Mouse (Mus musculus): ENCODE measurements around the gene Flad1. TPM values are rescaled to one million over a fixed set of nuclear protein-coding genes. Genes with fewer than 3 reads are reported as not detected.

Flad1 gene
- polyA plus RNA-seq, 1 experiment from 2014 or later = 18.1 TPM

GRCm38 (mm10) chr3:89392871-89393311, 18.8 kb downstream of the Flad1 start:
- Histone ChIP-seq H3K27ac (ENCODE audit: low read depth) (peak overlapping the region; percentile 80), H3K4me1 (ENCODE audit: insufficient read depth) (peaks cover 13% of the 10 kb centered on the region), H3K4me3 (ENCODE audit: low read depth, low read length) (peak overlapping the region; percentile 56), H3K9me3 (ENCODE audit: low read depth, low read length) (no peaks in the 10 kb centered on the region), H3K27me3 (ENCODE audit: insufficient read depth, low read length) (no peaks in the 10 kb centered on the region; the same call in 1 of the 2 replicates), H3K36me3 (ENCODE audit: insufficient read depth) (no peaks in the 10 kb centered on the region), H3K9ac (peak overlapping the region; percentile 61), H3K4me2 (peak overlapping the region; percentile 100)
- WGBS = under 1% methylated on average over 23 of the region's 24 CpGs
- ATAC-seq (ENCODE audit: insufficient read depth) (no peak), DNase-seq (peak; percentile 31)
- TF ChIP-seq CTCF (IDR thresholded peaks at IDR 0.05; ENCODE audit: low read depth) = no peak

- Histone ChIP-seq H3K9me3 (ENCODE audit: low read depth, low read length) (no peaks in the 10 kb centered on the region), H3K9ac (peak overlapping the region; percentile 61), H3K4me2 (peak overlapping the region; percentile 100), H3K27ac (ENCODE audit: low read depth) (peak overlapping the region; percentile 80), H3K27me3 (ENCODE audit: insufficient read depth, low read length) (no peaks in the 10 kb centered on the region; the same call in 1 of the 2 replicates), H3K4me1 (ENCODE audit: insufficient read depth) (peaks cover 13% of the 10 kb centered on the region), H3K4me3 (ENCODE audit: low read depth, low read length) (peak overlapping the region; percentile 56), H3K36me3 (ENCODE audit: insufficient read depth) (no peaks in the 10 kb centered on the region)
- ATAC-seq (ENCODE audit: insufficient read depth) (no peak), DNase-seq (peak; percentile 62)
- WGBS = under 1% methylated on average over 47 of the region's 56 CpGs
- TF ChIP-seq CTCF (IDR thresholded peaks at IDR 0.05; ENCODE audit: low read depth) = no peak
Measured at GRCm38 (mm10) chr3:89391663-89392511, 19.8 kb downstream of the Flad1 start.

- DNase-seq (peak; percentile 26), ATAC-seq (ENCODE audit: insufficient read depth) (no peak)
- Histone ChIP-seq H3K36me3 (ENCODE audit: insufficient read depth) (no peaks in the 10 kb centered on the region), H3K9ac (peak overlapping the region; percentile 61), H3K4me3 (ENCODE audit: low read depth, low read length) (peak overlapping the region; percentile 56), H3K9me3 (ENCODE audit: low read depth, low read length) (no peaks in the 10 kb centered on the region), H3K27me3 (ENCODE audit: insufficient read depth, low read length) (no peaks in the 10 kb centered on the region; the same call in 1 of the 2 replicates), H3K4me1 (ENCODE audit: insufficient read depth) (peaks cover 13% of the 10 kb centered on the region), H3K27ac (ENCODE audit: low read depth) (peak overlapping the region; percentile 80), H3K4me2 (peak overlapping the region; percentile 100)
- TF ChIP-seq CTCF (IDR thresholded peaks at IDR 0.05; ENCODE audit: low read depth) = no peak
- 11% methylated on average over 19 of the region's 19 CpGs for WGBS
Measured at GRCm38 (mm10) chr3:89390699-89391662, 20.7 kb downstream of the Flad1 start.

GRCm38 (mm10) chr3:89390111-89390515, 21.6 kb downstream of the Flad1 start:
- WGBS = 21% methylated on average over 5 of the region's 5 CpGs
- Histone ChIP-seq H3K27ac (ENCODE audit: low read depth) (peak overlapping the region; percentile 13; the same call in 1 of the 2 replicates), H3K36me3 (ENCODE audit: insufficient read depth) (no peaks in the 10 kb centered on the region), H3K9me3 (ENCODE audit: low read depth, low read length) (no peaks in the 10 kb centered on the region), H3K4me3 (ENCODE audit: low read depth, low read length) (peak overlapping the region; percentile 56; the same call in 1 of the 2 replicates), H3K9ac (no peak overlapping the region; the same call in 1 of the 2 replicates), H3K4me2 (peak overlapping the region; percentile 100), H3K27me3 (ENCODE audit: insufficient read depth, low read length) (no peaks in the 10 kb centered on the region; the same call in 1 of the 2 replicates), H3K4me1 (ENCODE audit: insufficient read depth) (peaks cover 8% of the 10 kb centered on the region)
- TF ChIP-seq CTCF (IDR thresholded peaks at IDR 0.05; ENCODE audit: low read depth) = no peak
- DNase-seq (peak; percentile 24), ATAC-seq (ENCODE audit: insufficient read depth) (no peak)

- H3K27ac ChIP-seq (ENCODE audit: low read depth) = no peak overlapping the region
- no peaks in the 10 kb centered on the region; the same call in 1 of the 2 replicates for H3K27me3 ChIP-seq (ENCODE audit: insufficient read depth, low read length)
- no peak overlapping the region for H3K4me3 ChIP-seq (ENCODE audit: low read depth, low read length)
- H3K4me1 ChIP-seq (ENCODE audit: insufficient read depth) = peaks cover 8% of the 10 kb centered on the region
- H3K36me3 ChIP-seq (ENCODE audit: insufficient read depth) = no peaks in the 10 kb centered on the region
- no peak for TF ChIP-seq CTCF (IDR thresholded peaks at IDR 0.05; ENCODE audit: low read depth)
- no peak overlapping the region for H3K4me2 ChIP-seq
- no peaks in the 10 kb centered on the region for H3K9me3 ChIP-seq (ENCODE audit: low read depth, low read length)
- DNase-seq (peak; percentile 74), ATAC-seq (ENCODE audit: insufficient read depth) (no peak)
- H3K9ac ChIP-seq = no peak overlapping the region
- WGBS = 49% methylated on average over 6 of the region's 6 CpGs
Measured at GRCm38 (mm10) chr3:89388901-89389740, 22.5 kb downstream of the Flad1 start.

Data from lung, embryonic 14.5 days (tissue).